Mouse (Mus musculus): ENCODE measurements at regions not wholly inside any gene's neighbourhood (a gene's known extent, or its start where the extent isn't known, plus 50 kb on each side); places are given as distances from the start of the nearest gene placed in this dataset.

GRCm38 (mm10) chr11:27833736-27834135, 505.9 kb downstream of the Gm6685 start:
- DNase-seq (ENCODE audit: low spot score) = no peak

- DNase-seq (ENCODE audit: low spot score) = no peak
These were observed 539.6 kb downstream of the Gm6685 start for GRCm38 (mm10) chr11:27799826-27800620.

GRCm38 (mm10) chr11:27753913-27754218, 585.8 kb downstream of the Gm6685 start:
- no peak for DNase-seq (ENCODE audit: low spot score)

- peak; percentile 3 for DNase-seq (ENCODE audit: low spot score)
These were observed 586.3 kb downstream of the Gm6685 start for GRCm38 (mm10) chr11:27753212-27753912.

GRCm38 (mm10) chr11:27726109-27726508, 613.6 kb downstream of the Gm6685 start:
- DNase-seq (ENCODE audit: low spot score) = no peak

GRCm38 (mm10) chr11:27721346-27721745, 618.3 kb downstream of the Gm6685 start:
- DNase-seq (ENCODE audit: low spot score) = no peak

GRCm38 (mm10) chr11:27672436-27672835, 667.2 kb downstream of the Gm6685 start:
- no peak for DNase-seq (ENCODE audit: low spot score)

All from ovary, postnatal 10 days (tissue).